In genomic region chr15:56197425-56198201, GRCm38 (mm10) we compare ENCODE assay signal across 14 mouse cellular contexts.
DNase-seq lines count a peak whose midpoint lies in the region; ATAC-seq lines count a peak whose summit lies in the region.
"Had no signal": no experiment of that assay in that cellular context is flagged by ENCODE, and none has a peak within 500 bp of the region (broad histone marks: within the 10 kb centered on the region; RNA-seq: fewer than 3 reads in every experiment).

No protein-coding gene starts in this region.

- H3K27me3 ChIP-seq in forebrain, embryonic 15.5 days = no peaks in the 10 kb centered on the region
- H3K27me3 ChIP-seq in forebrain, embryonic 12.5 days = no peaks in the 10 kb centered on the region
- H3K27me3 ChIP-seq in lung, embryonic 15.5 days = no peaks in the 10 kb centered on the region
- H3K27me3 ChIP-seq in embryonic facial prominence, embryonic 14.5 days (replicated peaks; ENCODE audit: control insufficient read depth, insufficient read depth, low read length) = no peaks in the 10 kb centered on the region
- H3K27me3 ChIP-seq: embryonic facial prominence, embryonic 15.5 days; limb, embryonic 13.5 days had no signal

- no peaks in the 10 kb centered on the region for H3K4me1 ChIP-seq in forebrain, embryonic 15.5 days
- H3K4me1 ChIP-seq in forebrain, embryonic 12.5 days = no peaks in the 10 kb centered on the region
- H3K4me1 ChIP-seq in lung, embryonic 15.5 days = peaks cover 14% of the 10 kb centered on the region; the same call in 1 of the 2 replicates
- H3K4me1 ChIP-seq in embryonic facial prominence, embryonic 14.5 days (ENCODE audit: control insufficient read depth, insufficient read depth, low read length) = no peaks in the 10 kb centered on the region
- H3K4me1 ChIP-seq: limb, embryonic 13.5 days; midbrain, embryonic 10.5 days had no signal

- no peaks in the 10 kb centered on the region for H3K9me3 ChIP-seq in forebrain, embryonic 15.5 days
- no peaks in the 10 kb centered on the region for H3K9me3 ChIP-seq in forebrain, embryonic 12.5 days
- H3K9me3 ChIP-seq in lung, embryonic 15.5 days = no peaks in the 10 kb centered on the region
- H3K9me3 ChIP-seq in embryonic facial prominence, embryonic 14.5 days (ENCODE audit: control insufficient read depth, low read length) = no peaks in the 10 kb centered on the region
- H3K9me3 ChIP-seq: embryonic facial prominence, embryonic 15.5 days; limb, embryonic 13.5 days; midbrain, embryonic 10.5 days had no signal

- WGBS in forebrain, embryonic 15.5 days = 60% methylated on average over 1 of the region's 1 CpGs
- 100% methylated on average over 1 of the region's 1 CpGs for WGBS in forebrain, embryonic 12.5 days
- 13% methylated on average over 1 of the region's 1 CpGs for WGBS in lung, embryonic 15.5 days
- WGBS in embryonic facial prominence, embryonic 14.5 days = 38% methylated on average over 1 of the region's 1 CpGs

- H3K36me3 ChIP-seq in forebrain, embryonic 15.5 days = no peaks in the 10 kb centered on the region
- no peaks in the 10 kb centered on the region for H3K36me3 ChIP-seq in forebrain, embryonic 12.5 days (replicated peaks)
- H3K36me3 ChIP-seq in lung, embryonic 15.5 days = no peaks in the 10 kb centered on the region
- H3K36me3 ChIP-seq in embryonic facial prominence, embryonic 14.5 days (ENCODE audit: control insufficient read depth, insufficient read depth, low read length) = no peaks in the 10 kb centered on the region
- H3K36me3 ChIP-seq: embryonic facial prominence, embryonic 15.5 days; limb, embryonic 13.5 days; midbrain, embryonic 10.5 days had no signal

- no peak overlapping the region for H3K4me3 ChIP-seq in forebrain, embryonic 15.5 days
- no peak overlapping the region for H3K4me3 ChIP-seq in forebrain, embryonic 12.5 days (replicated peaks)
- H3K4me3 ChIP-seq in lung, embryonic 15.5 days = no peak overlapping the region
- H3K4me3 ChIP-seq in embryonic facial prominence, embryonic 14.5 days (ENCODE audit: low read depth, low read length) = no peak overlapping the region
- H3K4me3 ChIP-seq: embryonic facial prominence, embryonic 15.5 days; limb, embryonic 13.5 days; midbrain, embryonic 10.5 days had no signal

- ATAC-seq in forebrain, embryonic 15.5 days (replicated peaks) = peak; percentile 87
- no peak for ATAC-seq in forebrain, embryonic 12.5 days (ENCODE audit: low FRiP score)
- peak; percentile 88 for ATAC-seq in lung, embryonic 15.5 days (ENCODE audit: borderline replicate concordance, extremely low read depth, low FRiP score, low TSS enrichment)
- ATAC-seq in embryonic facial prominence, embryonic 14.5 days (ENCODE audit: low read depth) = no peak

- no peak overlapping the region for H3K27ac ChIP-seq in forebrain, embryonic 15.5 days (replicated peaks)
- H3K27ac ChIP-seq in forebrain, embryonic 12.5 days = no peak overlapping the region
- H3K27ac ChIP-seq in lung, embryonic 15.5 days = peak overlapping the region; percentile 84
- H3K27ac ChIP-seq in embryonic facial prominence, embryonic 14.5 days (replicated peaks; ENCODE audit: low read depth, low read length) = no peak overlapping the region
- H3K27ac ChIP-seq: embryonic facial prominence, embryonic 15.5 days; limb, embryonic 13.5 days; midbrain, embryonic 10.5 days had no signal

- no peak overlapping the region for H3K4me2 ChIP-seq in forebrain, embryonic 15.5 days (replicated peaks)
- no peak overlapping the region for H3K4me2 ChIP-seq in forebrain, embryonic 12.5 days
- H3K4me2 ChIP-seq in lung, embryonic 15.5 days = no peak overlapping the region
- no peak overlapping the region for H3K4me2 ChIP-seq in embryonic facial prominence, embryonic 14.5 days (ENCODE audit: low read depth, low read length)
- H3K4me2 ChIP-seq: embryonic facial prominence, embryonic 15.5 days; limb, embryonic 13.5 days had no signal

- DNase-seq in lung, postnatal 25 days (ENCODE audit: low spot score) = no peak
- DNase-seq in embryonic facial prominence, embryonic 14.5 days (ENCODE audit: low spot score) = peak; percentile 11
- peak; percentile 52 for DNase-seq in layer of hippocampus, adult 9-11 months
- no peak for DNase-seq in kidney, postnatal 10 days
- DNase-seq in urinary bladder, postnatal 4 days (ENCODE audit: low spot score in 2 of 2) = no peak
- DNase-seq: adrenal gland, adult 8-10 months; B cell, adult 2 months; cerebellum, postnatal 14 days had no signal

- no peak overlapping the region for H3K9ac ChIP-seq in forebrain, embryonic 15.5 days (replicated peaks)
- no peak overlapping the region for H3K9ac ChIP-seq in forebrain, embryonic 12.5 days
- no peak overlapping the region for H3K9ac ChIP-seq in lung, embryonic 15.5 days
- no peak overlapping the region for H3K9ac ChIP-seq in embryonic facial prominence, embryonic 14.5 days (ENCODE audit: low read depth, low read length)
- H3K9ac ChIP-seq: embryonic facial prominence, embryonic 15.5 days; limb, embryonic 13.5 days had no signal

Comparison
In these comparisons a context has a peak if more than half of its experiments do, and no peak if none do; other contexts are left out.
1. ATAC-seq: peak in forebrain, embryonic 15.5 days (single experiment) and lung, embryonic 15.5 days (single experiment); none in forebrain, embryonic 12.5 days (single experiment) and embryonic facial prominence, embryonic 14.5 days (single experiment).
2. DNase-seq: peak in embryonic facial prominence, embryonic 14.5 days (single experiment) and layer of hippocampus, adult 9-11 months (single experiment); none in lung, postnatal 25 days (single experiment), kidney, postnatal 10 days (single experiment) and urinary bladder, postnatal 4 days (0 of 2).